Mouse (Mus musculus): ENCODE data around the gene Mgat4e.
A peak's percentile ranks its signal among the peaks of the same experiment; 100 is the strongest.

Mgat4e gene

GRCm38 (mm10) chr1:134513312-134513860 lies 36.1 kb downstream of the Mgat4e start:
- no peak for DNase-seq (ENCODE audit: low read depth, low spot score)

DNA sequence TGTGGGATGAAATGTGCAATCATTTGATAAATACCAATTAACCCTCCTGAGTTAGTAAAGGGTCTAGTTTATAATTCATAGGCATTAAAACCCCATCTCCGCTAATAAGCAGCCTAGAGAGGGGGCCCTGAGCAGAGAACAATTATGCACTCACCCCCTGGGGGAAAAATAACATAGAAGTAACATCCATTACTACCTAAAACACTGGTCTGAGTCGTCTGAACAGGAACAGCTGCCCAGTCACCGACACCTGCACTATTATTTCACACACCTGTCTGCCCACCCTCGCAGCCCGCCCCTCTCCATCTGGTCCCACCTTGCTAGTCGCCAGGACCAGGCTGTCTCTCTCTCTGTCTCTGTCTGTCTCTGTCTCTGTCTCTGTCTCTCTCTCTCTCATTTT lies 36.9 kb downstream of the Mgat4e start:
- no peak for DNase-seq (ENCODE audit: low read depth, low spot score)

- no peak for DNase-seq (ENCODE audit: low read depth, low spot score)
These were observed 37.3 kb downstream of the Mgat4e start for GRCm38 (mm10) chr1:134512183-134512582.

DNA sequence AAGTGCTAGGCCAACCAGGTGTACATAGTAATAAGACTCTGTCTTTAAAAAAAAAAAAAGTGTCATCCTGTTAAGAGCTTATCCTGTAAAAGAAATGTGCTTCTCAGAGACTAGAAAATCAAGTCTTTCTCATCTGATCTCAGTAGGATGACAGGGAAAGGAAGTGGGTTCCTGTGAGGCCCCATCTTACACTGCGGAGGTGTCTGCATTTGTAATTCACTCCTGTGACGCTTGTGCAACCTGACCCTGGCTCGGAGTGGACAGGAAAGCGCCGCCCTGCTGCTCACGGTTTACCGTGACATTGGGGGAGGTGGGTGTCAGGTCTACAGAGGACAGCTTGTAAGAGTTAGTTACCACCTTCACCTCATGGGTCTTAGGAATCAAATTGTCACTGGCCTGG lies 39.5 kb downstream of the Mgat4e start:
- no peak for DNase-seq (ENCODE audit: low read depth, low spot score)

GRCm38 (mm10) chr1:134506201-134506600 lies 43.3 kb downstream of the Mgat4e start:
- DNase-seq (ENCODE audit: low read depth, low spot score), result no peak

- DNase-seq (ENCODE audit: low read depth, low spot score), result no peak
These were observed 48.6 kb downstream of the Mgat4e start for GRCm38 (mm10) chr1:134500916-134501315.

- DNase-seq (ENCODE audit: low read depth, low spot score), result no peak
These were observed 53.5 kb downstream of the Mgat4e start for GRCm38 (mm10) chr1:134495991-134496390.

GRCm38 (mm10) chr1:134495216-134495539 lies 54.3 kb downstream of the Mgat4e start:
- no peak for DNase-seq (ENCODE audit: low read depth, low spot score)

DNA sequence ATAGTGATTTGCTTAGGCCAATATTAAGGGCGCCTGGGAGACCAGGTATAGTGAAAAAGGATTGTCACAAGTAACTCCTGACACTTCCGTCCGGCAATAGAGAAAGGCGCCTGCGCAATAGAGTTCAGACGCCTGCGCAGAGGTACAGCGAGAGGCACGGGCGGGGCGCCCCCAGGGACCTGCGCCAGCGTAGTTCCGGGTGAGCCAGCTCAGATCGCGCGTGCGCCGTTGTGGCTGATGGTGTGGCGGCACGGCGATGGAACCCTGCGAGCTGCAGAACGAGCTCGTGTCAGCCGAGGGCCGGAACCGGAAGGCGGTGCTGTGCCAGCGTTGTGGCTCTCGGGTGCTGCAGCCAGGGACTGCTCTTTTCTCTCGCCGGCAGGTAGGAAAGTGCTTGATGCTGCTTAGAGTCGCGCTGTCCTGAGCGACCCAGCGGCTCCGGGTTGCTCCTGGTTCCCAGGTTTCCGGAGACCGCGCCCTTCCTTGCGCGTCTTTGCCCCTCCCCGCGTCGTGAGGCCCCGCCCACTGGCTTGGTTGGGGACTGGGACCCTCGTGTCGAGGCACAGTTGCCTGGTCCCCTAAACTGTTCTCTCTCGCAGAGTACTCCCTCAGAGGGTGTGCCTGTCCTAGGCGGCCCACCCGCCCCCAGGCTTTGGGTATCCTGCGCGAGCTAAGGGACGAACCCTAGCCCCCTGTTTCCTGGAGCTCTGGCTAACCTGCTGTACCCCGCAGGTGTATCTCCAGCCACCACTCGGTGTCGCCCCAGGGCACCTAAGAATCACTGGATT lies 54.9 kb downstream of the Mgat4e start, which contains the start of gene Rabif:
Rabif (plus strand) TSS at position 221 of the 788 bp plus-strand sequence.
- DNase-seq (ENCODE audit: low read depth, low spot score), result peak; percentile 95

DNA sequence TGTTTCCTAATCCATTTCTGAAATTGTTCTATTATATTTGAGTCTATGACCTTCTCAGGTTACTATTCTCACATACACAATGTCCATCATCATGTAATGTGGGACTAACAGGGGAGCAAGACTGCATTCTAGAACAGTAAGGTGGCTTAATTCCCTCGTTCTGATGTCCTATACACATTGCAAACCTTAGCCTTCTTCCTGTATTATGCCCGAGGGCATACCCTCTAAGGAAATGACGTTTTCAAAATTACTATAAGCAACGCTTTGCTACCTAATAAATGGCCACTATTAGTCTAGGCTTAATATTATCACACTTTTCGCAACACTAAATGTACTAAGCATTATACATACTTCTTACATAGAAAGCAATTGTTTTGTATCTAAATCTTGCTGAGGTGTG lies 55.5 kb downstream of the Mgat4e start:
- no peak for DNase-seq (ENCODE audit: low read depth, low spot score)

DNA sequence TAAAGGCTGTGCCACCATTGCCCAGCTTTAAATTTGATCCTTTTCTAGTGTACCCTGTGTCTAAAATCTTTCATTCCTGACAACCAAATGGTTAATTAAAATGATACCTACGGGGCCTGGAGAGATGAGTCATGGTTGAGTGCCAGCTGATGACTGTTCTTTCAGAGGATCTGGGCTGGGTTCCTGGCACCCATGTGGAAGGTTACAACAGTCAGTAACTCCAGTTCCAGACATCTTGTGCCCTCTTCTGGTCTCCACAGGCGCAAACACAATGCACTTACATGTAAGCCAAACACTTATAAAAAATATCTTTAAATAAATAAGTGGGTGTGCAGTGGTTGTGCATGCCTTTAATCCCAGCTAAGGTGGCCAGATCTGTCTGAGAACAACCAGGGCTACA lies 56.0 kb downstream of the Mgat4e start:
- DNase-seq (ENCODE audit: low read depth, low spot score), result no peak

- DNase-seq (ENCODE audit: low read depth, low spot score), result no peak
These were observed 57.2 kb downstream of the Mgat4e start for GRCm38 (mm10) chr1:134492276-134492675.

All from brain, embryonic 18.5 days (tissue).